Mouse (Mus musculus) olfactory bulb, adult 2 months (tissue): Measurements from ENCODE around the gene Lrrc63.

Source experiments
- CTCF ChIP-seq: fragments of 200-500 bp; IDR thresholded peaks from 2 replicates; pipeline ENCODE4 v1.5.1; 2012; ENCODE audit warnings: low read depth, mild to moderate bottlenecking, low read length, moderate library complexity; ENCODE audit not compliant: insufficient read depth
- POLR2A ChIP-seq: fragments of 200-500 bp; IDR thresholded peaks from 2 replicates; pipeline ENCODE4 v1.6.1; 2012; ENCODE audit warnings: mild to moderate bottlenecking, low read depth, low read length, moderate library complexity; ENCODE audit not compliant: insufficient read depth

DNA sequence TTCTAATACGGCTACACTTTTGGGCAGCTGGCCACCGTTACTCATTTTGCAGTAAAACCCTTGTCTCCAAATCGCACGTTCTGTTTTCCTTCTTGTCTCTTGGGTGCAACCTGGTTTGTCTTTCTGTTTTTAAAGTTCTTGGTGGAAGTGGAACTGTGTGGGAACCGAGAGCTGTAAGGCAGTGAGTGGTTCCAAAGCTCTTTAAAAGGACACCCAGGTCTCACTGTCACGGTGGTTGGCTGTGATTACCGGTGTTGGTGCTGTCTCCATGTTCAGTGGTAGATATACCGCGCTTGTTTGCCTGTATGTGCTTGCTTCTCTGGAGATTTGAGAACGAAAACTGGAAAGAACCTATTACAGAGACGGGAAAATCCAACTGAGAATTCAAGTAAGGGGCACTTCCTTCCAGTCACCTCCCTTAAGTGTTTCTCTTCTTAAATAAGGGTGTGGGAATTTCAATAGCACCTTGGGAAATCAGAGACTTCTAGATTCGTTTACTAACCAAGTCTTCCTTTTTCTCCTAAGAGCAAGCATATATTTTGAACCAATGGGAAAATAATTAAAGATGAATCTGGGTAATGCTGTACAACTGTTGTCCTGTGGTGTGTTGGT is 749 bp upstream of the Lrrc63 start:
- TF ChIP-seq CTCF (no peak), POLR2A (no peak)
